Mouse (Mus musculus) neural tube, embryonic 14.5 days (tissue): ENCODE results near the gene Il18bp. TPM values are rescaled to one million over a fixed set of nuclear protein-coding genes. Genes with fewer than 3 reads are reported as not detected.

ENCODE experiments used
- ATAC-seq: fragments of 200-750 bp; cut with Nextera tagmentation; 2 replicates; pipeline ENCODE4 v1.8.0; 2017; ENCODE audit warnings: low read depth, mild to moderate bottlenecking, moderate TSS enrichment, moderate library complexity
- H3K27ac ChIP-seq: fragments of 300-500 bp; sonication (generic); 2 replicates; pipeline ENCODE4 v1.5.1; 2014; ENCODE audit warnings: low read depth, mild to moderate bottlenecking, control low read depth, low read length, moderate library complexity, mixed read lengths
- H3K27me3 ChIP-seq: fragments of 300-500 bp; sonication (generic); 2 replicates; pipeline ENCODE4 v1.6.1; 2014; ENCODE audit warnings: low read length; ENCODE audit not compliant: control insufficient read depth, insufficient read depth
- H3K36me3 ChIP-seq: fragments of 300-500 bp; sonication (generic); 2 replicates; pipeline ENCODE4 v1.6.1; 2014; ENCODE audit warnings: low read length, mixed read lengths; ENCODE audit not compliant: control insufficient read depth, insufficient read depth
- H3K4me1 ChIP-seq: fragments of 300-500 bp; sonication (generic); 2 replicates; pipeline ENCODE4 v1.6.1; 2014; ENCODE audit warnings: low read length; ENCODE audit not compliant: control insufficient read depth, insufficient read depth
- H3K4me2 ChIP-seq: fragments of 300-500 bp; sonication (generic); 2 replicates; pipeline ENCODE4 v1.6.1; 2014; ENCODE audit warnings: mild to moderate bottlenecking, low read depth, low read length, control low read depth
- H3K4me3 ChIP-seq: fragments of 300-500 bp; sonication (generic); 2 replicates; pipeline ENCODE4 v1.5.1; 2014; ENCODE audit warnings: low read depth, low read length, control low read depth, mixed read lengths
- H3K9ac ChIP-seq: fragments of 300-500 bp; sonication (generic); replicated peaks from 2 replicates; pipeline ENCODE4 v1.6.1; 2014; ENCODE audit warnings: low read depth, mild to moderate bottlenecking, control low read depth, low read length, mixed read lengths
- H3K9me3 ChIP-seq: fragments of 300-500 bp; sonication (generic); 2 replicates; pipeline ENCODE4 v1.6.1; 2016; ENCODE audit warnings: low read length; ENCODE audit not compliant: control insufficient read depth
- WGBS: fragments of 180-500 bp; shearing (Covaris S2); extraction: QIAGEN DNeasy Blood & Tissue Kit; methylation state at CpG from one replicate; pipeline ENCODE4 v1.1.7; 2014; 5-methylcytosine and 5-hydroxymethylcytosine counted together
- polyA plus RNA-seq: library from polyadenylated mRNA; unstranded; fragments of >200 nt; fragmentation: Nextera tagmentation; extraction: Ambion mirVana; gene quantifications from 2 replicates; pipeline ENCODE4 v1.2.1, GENCODE M21; 2014

Il18bp gene
- polyA plus RNA-seq, 1 experiment from 2014 or later: 4.7 TPM

DNA sequence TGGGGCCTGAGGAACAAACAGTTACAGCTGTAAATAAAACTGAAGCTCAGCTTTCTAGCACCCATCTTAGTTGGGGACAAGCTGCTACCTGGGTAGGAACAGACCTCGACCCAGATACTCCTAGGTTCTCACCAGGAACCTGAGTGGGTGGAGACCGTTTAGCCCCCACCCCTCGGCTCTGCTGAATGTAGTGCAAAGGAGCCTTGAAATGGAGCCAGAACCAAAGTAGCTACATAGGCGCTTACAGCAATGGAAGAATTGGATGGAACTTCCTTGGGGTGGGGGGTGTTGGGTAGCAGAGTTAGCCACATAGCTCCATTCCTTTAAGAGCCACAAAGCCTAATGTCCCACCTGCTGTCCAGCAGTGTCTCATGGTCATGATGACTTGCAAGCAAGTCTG lies 1.6 kb downstream of the Il18bp start:
- H3K27ac ChIP-seq: no peak overlapping the region
- no peaks in the 10 kb centered on the region for H3K9me3 ChIP-seq
- 90% methylated on average over 4 of the region's 4 CpGs for WGBS
- H3K27me3 ChIP-seq: no peaks in the 10 kb centered on the region
- no peak overlapping the region for H3K4me2 ChIP-seq
- no peak overlapping the region for H3K4me3 ChIP-seq
- ATAC-seq: no peak
- H3K9ac ChIP-seq: no peak overlapping the region
- peaks cover 72% of the 10 kb centered on the region for H3K36me3 ChIP-seq
- no peaks in the 10 kb centered on the region for H3K4me1 ChIP-seq

- no peaks in the 10 kb centered on the region for H3K9me3 ChIP-seq
- 86% methylated on average over 2 of the region's 2 CpGs for WGBS
- no peaks in the 10 kb centered on the region for H3K27me3 ChIP-seq
- H3K4me3 ChIP-seq: no peak overlapping the region
- no peak overlapping the region for H3K9ac ChIP-seq
- peaks cover 85% of the 10 kb centered on the region for H3K36me3 ChIP-seq
- ATAC-seq: no peak
- no peaks in the 10 kb centered on the region for H3K4me1 ChIP-seq
- no peak overlapping the region for H3K4me2 ChIP-seq
- H3K27ac ChIP-seq: no peak overlapping the region
Observed at GRCm38 (mm10) chr7:102014995-102015394, 3.5 kb downstream of the Il18bp start.

DNA sequence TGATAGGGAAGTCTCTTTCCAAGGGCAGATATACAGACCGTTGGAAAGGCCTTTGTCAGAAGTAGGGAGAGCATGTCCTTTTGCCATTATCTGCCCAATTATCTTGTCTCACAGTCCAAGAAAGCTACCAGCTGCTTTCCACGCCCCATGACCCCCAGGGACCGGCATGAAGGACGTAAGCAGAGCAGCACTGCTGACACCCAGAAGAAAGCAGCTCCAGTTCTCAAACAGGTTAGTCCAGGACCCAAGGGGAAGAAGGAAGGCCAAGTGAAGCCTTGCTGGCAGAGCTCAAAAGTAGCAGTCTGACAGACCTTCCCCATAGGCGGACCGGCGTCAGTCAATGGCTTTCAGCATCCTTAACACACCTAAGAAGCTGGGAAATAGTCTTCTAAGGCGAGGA lies 5.1 kb downstream of the Il18bp start:
- H3K27me3 ChIP-seq: no peaks in the 10 kb centered on the region
- 88% methylated on average over 8 of the region's 8 CpGs for WGBS
- no peak overlapping the region for H3K4me3 ChIP-seq
- no peak for ATAC-seq
- H3K27ac ChIP-seq: no peak overlapping the region
- H3K4me1 ChIP-seq: no peaks in the 10 kb centered on the region
- H3K9me3 ChIP-seq: no peaks in the 10 kb centered on the region
- no peak overlapping the region for H3K4me2 ChIP-seq
- H3K36me3 ChIP-seq: peaks cover 91% of the 10 kb centered on the region
- H3K9ac ChIP-seq: no peak overlapping the region

GRCm38 (mm10) chr7:102011855-102012254 lies 6.6 kb downstream of the Il18bp start:
- ATAC-seq: no peak
- 97% methylated on average over 9 of the region's 9 CpGs for WGBS
- no peak overlapping the region for H3K4me2 ChIP-seq

GRCm38 (mm10) chr7:102006520-102006919 lies 12.0 kb downstream of the Il18bp start:
- 86% methylated on average over 1 of the region's 1 CpGs for WGBS

More at GRCm38 (mm10) chr7:102011855-102012254, 6.6 kb downstream of the Il18bp start:
- no peaks in the 10 kb centered on the region for H3K4me1 ChIP-seq
- no peaks in the 10 kb centered on the region for H3K9me3 ChIP-seq
- H3K27me3 ChIP-seq: no peaks in the 10 kb centered on the region
- peaks cover 89% of the 10 kb centered on the region for H3K36me3 ChIP-seq
- no peak overlapping the region for H3K9ac ChIP-seq
- H3K4me3 ChIP-seq: no peak overlapping the region
- H3K27ac ChIP-seq: no peak overlapping the region

DNA sequence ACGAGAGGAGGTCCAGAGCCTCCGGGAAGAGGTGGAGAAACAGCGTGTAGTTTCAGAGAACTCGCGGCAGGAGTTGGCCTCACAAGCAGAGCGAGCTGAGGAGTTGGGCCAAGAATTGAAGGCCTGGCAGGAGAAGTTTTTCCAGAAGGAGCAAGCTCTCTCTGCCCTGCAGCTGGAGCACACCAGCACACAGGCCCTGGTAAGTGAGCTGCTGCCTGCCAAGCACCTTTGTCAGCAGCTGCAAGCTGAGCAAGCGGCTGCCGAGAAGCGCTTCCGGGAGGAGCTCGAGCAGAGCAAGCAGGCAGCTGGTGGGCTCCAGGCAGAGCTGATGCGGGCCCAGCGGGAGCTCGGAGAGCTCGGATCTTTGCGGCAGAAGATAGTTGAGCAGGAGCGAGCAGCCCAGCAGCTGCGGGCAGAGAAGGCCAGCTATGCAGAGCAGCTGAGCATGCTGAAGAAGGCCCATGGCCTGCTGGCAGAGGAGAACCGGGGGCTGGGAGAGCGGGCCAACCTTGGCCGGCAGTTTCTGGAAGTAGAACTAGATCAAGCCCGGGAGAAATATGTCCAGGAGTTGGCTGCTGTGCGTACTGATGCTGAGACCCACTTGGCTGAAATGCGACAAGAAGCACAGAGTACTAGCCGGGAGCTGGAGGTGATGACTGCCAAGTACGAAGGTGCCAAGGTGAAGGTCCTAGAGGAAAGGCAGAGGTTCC lies 17.4 kb downstream of the Il18bp start:
- Histone ChIP-seq H3K36me3 (peaks cover 76% of the 10 kb centered on the region), H3K4me3 (no peak overlapping the region), H3K9me3 (no peaks in the 10 kb centered on the region), H3K4me2 (no peak overlapping the region), H3K9ac (no peak overlapping the region), H3K27me3 (no peaks in the 10 kb centered on the region), H3K27ac (no peak overlapping the region), H3K4me1 (no peaks in the 10 kb centered on the region)
- ATAC-seq: no peak
- 90% methylated on average over 26 of the region's 26 CpGs for whole genome bisulfite sequencing

More at GRCm38 (mm10) chr7:102006520-102006919, 12.0 kb downstream of the Il18bp start:
- H3K4me1 ChIP-seq: no peaks in the 10 kb centered on the region
- H3K9me3 ChIP-seq: no peaks in the 10 kb centered on the region
- peaks cover 65% of the 10 kb centered on the region for H3K36me3 ChIP-seq
- H3K27ac ChIP-seq: no peak overlapping the region
- no peak overlapping the region for H3K9ac ChIP-seq
- ATAC-seq: no peak
- no peak overlapping the region for H3K4me2 ChIP-seq
- no peaks in the 10 kb centered on the region for H3K27me3 ChIP-seq
- H3K4me3 ChIP-seq: no peak overlapping the region

DNA sequence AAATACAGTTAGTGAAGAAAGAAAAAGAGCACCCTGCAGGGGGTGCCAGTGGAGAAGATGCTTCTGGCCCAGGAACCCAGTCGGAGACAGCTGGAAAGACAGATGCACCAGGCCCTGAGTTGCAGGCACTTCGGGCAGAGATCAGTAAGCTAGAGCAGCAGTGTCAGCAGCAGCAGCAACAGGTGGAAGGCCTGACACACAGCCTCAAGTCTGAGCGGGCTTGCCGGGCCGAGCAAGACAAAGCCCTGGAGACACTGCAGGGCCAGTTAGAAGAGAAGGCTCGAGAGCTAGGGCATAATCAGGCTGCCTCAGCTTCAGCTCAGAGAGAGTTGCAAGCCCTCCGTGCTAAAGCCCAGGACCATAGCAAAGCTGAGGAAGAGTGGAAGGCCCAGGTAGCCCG lies 18.2 kb downstream of the Il18bp start:
- Histone ChIP-seq H3K9me3 (no peaks in the 10 kb centered on the region), H3K27ac (no peak overlapping the region), H3K4me2 (no peak overlapping the region), H3K36me3 (peaks cover 77% of the 10 kb centered on the region), H3K4me3 (no peak overlapping the region), H3K9ac (no peak overlapping the region), H3K4me1 (no peaks in the 10 kb centered on the region), H3K27me3 (no peaks in the 10 kb centered on the region)
- no peak for ATAC-seq
- WGBS: 83% methylated on average over 8 of the region's 8 CpGs

DNA sequence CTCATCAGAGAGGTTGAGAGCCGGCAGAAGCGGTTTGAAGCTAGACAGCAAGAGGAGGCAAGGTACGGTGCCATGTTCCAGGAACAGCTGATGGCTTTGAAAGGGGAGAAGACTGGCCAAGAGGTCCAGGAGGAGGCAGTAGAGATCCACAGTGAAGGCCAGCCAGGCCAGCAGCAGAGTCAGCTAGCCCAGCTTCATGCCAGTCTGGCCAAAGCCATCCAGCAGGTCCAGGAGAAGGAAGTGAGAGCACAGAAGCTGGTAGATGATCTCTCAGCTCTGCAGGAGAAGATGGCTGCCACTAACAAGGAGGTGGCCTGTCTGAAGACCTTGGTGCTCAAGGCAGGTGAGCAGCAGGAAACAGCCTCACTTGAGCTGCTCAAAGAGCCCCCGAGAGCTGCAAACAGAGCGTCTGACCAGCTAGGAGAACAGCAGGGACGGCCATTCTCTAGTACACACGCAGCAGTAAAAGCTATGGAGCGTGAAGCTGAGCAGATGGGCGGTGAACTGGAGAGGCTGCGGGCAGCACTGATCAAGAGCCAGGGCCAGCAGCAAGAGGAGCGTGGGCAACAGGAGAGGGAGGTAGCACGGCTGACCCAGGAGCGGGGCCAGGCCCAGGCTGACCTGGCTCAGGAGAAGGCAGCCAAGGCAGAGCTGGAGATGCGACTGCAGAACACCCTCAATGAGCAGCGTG lies 18.9 kb downstream of the Il18bp start:
- Histone ChIP-seq H3K27me3 (no peaks in the 10 kb centered on the region), H3K27ac (no peak overlapping the region), H3K4me2 (no peak overlapping the region), H3K4me1 (no peaks in the 10 kb centered on the region), H3K9ac (no peak overlapping the region), H3K36me3 (peaks cover 81% of the 10 kb centered on the region), H3K9me3 (no peaks in the 10 kb centered on the region), H3K4me3 (no peak overlapping the region)
- ATAC-seq: peak; percentile 38; the same call in 1 of the 2 replicates
- WGBS: 80% methylated on average over 15 of the region's 15 CpGs

- 68% methylated on average over 14 of the region's 14 CpGs for WGBS
- Histone ChIP-seq H3K4me1 (no peaks in the 10 kb centered on the region), H3K4me2 (no peak overlapping the region), H3K9me3 (no peaks in the 10 kb centered on the region), H3K4me3 (no peak overlapping the region), H3K27ac (no peak overlapping the region), H3K27me3 (no peaks in the 10 kb centered on the region), H3K36me3 (peaks cover 88% of the 10 kb centered on the region), H3K9ac (no peak overlapping the region)
- peak; percentile 53; the same call in 1 of the 2 replicates for ATAC-seq
Observed at GRCm38 (mm10) chr7:101998194-101998927, 20.1 kb downstream of the Il18bp start.
